Mouse (Mus musculus): ENCODE measurements around the gene Hmgb1.

DNA sequence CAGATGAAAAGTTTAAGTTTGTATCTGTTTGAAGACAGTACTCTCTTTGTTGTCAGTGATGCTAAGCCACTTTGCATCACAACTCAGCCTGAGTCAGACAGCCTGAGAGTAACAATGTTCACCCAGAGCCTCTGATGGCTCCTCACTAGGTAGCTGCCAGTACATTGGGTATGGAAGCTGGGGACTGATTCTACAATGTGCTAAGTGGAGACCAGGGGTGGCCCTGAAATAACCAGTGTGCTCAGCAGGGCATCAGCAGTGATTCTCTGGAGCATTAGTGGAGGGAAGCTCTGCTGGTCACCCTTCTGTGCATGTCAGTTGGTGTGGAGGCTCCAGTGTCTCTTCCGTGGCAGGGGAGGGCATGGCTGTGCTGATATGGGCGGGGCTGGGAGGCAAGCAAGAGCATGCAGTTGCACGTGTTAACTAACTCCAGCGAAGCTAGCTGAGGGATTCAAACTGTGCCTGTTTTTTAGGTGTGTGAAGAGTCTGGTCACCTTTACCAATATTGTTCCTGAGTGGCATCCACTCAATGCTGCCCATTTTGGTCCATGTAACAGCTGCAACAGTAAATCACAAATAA is 19.6 kb upstream of the Hmgb1 start:
- TF ChIP-seq POLR2A (IDR thresholded peaks at IDR 0.05; ENCODE audit: insufficient read depth, low read depth, low read length) (no peak), CTCF (IDR thresholded peaks at IDR 0.05) (no peak)
